Mouse (Mus musculus) olfactory bulb, adult 2 months (tissue): ENCODE measurements around the gene Zdhhc17. TPM values are rescaled to one million over a fixed set of nuclear protein-coding genes. Genes with fewer than 3 reads are reported as not detected.

Experiments
- H3K27ac ChIP-seq: fragments of 200-500 bp; 2 replicates; pipeline ENCODE4 v1.5.1; 2012; ENCODE audit warnings: low read depth, low read length; ENCODE audit not compliant: insufficient read depth
- H3K4me1 ChIP-seq: fragments of 200-500 bp; 2 replicates; pipeline ENCODE4 v1.6.1; 2012; ENCODE audit warnings: low read length; ENCODE audit not compliant: control insufficient read depth, insufficient read depth
- H3K4me3 ChIP-seq: fragments of 200-500 bp; 2 replicates; pipeline ENCODE4 v1.5.1; 2012; ENCODE audit warnings: mild to moderate bottlenecking, low read depth, low read length, moderate library complexity; ENCODE audit not compliant: insufficient read depth
- CTCF ChIP-seq: fragments of 200-500 bp; IDR thresholded peaks from 2 replicates; pipeline ENCODE4 v1.5.1; 2012; ENCODE audit warnings: low read depth, mild to moderate bottlenecking, low read length, moderate library complexity; ENCODE audit not compliant: insufficient read depth
- POLR2A ChIP-seq: fragments of 200-500 bp; IDR thresholded peaks from 2 replicates; pipeline ENCODE4 v1.6.1; 2012; ENCODE audit warnings: mild to moderate bottlenecking, low read depth, low read length, moderate library complexity; ENCODE audit not compliant: insufficient read depth
- WGBS: fragments of 180-500 bp; shearing (Covaris S2); methylation state at CpG from one replicate; pipeline ENCODE4 v1.1.7; 2018; 5-methylcytosine and 5-hydroxymethylcytosine counted together
- polyA plus RNA-seq: library from polyadenylated mRNA; stranded (reverse); fragments of >200 nt; gene quantifications from 2 replicates; pipeline ENCODE4 v1.2.4, GENCODE M21; 2012; ENCODE audit warnings: low replicate concordance; ENCODE audit not compliant: missing spikeins, insufficient read depth, insufficient read length

Zdhhc17 gene
- polyA plus RNA-seq, 1 experiment: 189 TPM

GRCm38 (mm10) chr10:111010480-111011225, 713 bp upstream of the Zdhhc17 start:
- H3K4me1 ChIP-seq: peaks cover 4% of the 10 kb centered on the region
- peak overlapping the region; percentile 99 for H3K27ac ChIP-seq
- H3K4me3 ChIP-seq: peak overlapping the region; percentile 97
- under 1% methylated on average over 19 of the region's 19 CpGs for WGBS
- TF ChIP-seq CTCF (no peak), POLR2A (no peak)

- H3K4me1 ChIP-seq: peaks cover 4% of the 10 kb centered on the region; the same call in 1 of the 2 replicates
- WGBS: under 1% methylated on average over 28 of the region's 28 CpGs
- peak overlapping the region; percentile 97 for H3K4me3 ChIP-seq
- H3K27ac ChIP-seq: peak overlapping the region; percentile 99
- no peak for TF ChIP-seq POLR2A
- TF ChIP-seq CTCF: no peak
Observed at GRCm38 (mm10) chr10:111009113-111009640, 763 bp downstream of the Zdhhc17 start.

- Histone ChIP-seq H3K4me3 (no peak overlapping the region), H3K4me1 (peaks cover 4% of the 10 kb centered on the region; the same call in 1 of the 2 replicates), H3K27ac (no peak overlapping the region)
- TF ChIP-seq CTCF: no peak
- no peak for TF ChIP-seq POLR2A
- WGBS: 45% methylated on average over 4 of the region's 4 CpGs
Observed at GRCm38 (mm10) chr10:111007687-111008086, 2.3 kb downstream of the Zdhhc17 start.

- Histone ChIP-seq H3K4me3 (no peak overlapping the region), H3K27ac (no peak overlapping the region), H3K4me1 (peaks cover 4% of the 10 kb centered on the region; the same call in 1 of the 2 replicates)
- WGBS: 54% methylated on average over 14 of the region's 14 CpGs
- TF ChIP-seq CTCF (no peak), POLR2A (no peak)
Observed at GRCm38 (mm10) chr10:111005611-111006488, 4.1 kb downstream of the Zdhhc17 start.

GRCm38 (mm10) chr10:111004220-111004619, 5.7 kb downstream of the Zdhhc17 start:
- Histone ChIP-seq H3K4me3 (no peak overlapping the region), H3K27ac (no peak overlapping the region), H3K4me1 (peaks cover 6% of the 10 kb centered on the region)
- WGBS: 86% methylated on average over 6 of the region's 6 CpGs
- TF ChIP-seq CTCF (no peak), POLR2A (no peak)

- no peak overlapping the region for H3K4me3 ChIP-seq
- no peak overlapping the region for H3K27ac ChIP-seq
- H3K4me1 ChIP-seq: peaks cover 9% of the 10 kb centered on the region
- WGBS: 67% methylated on average over 5 of the region's 5 CpGs
- TF ChIP-seq CTCF (no peak), POLR2A (no peak)
Observed at GRCm38 (mm10) chr10:110999201-110999600, 10.7 kb downstream of the Zdhhc17 start.

- TF ChIP-seq POLR2A: no peak
- no peak for TF ChIP-seq CTCF
- Histone ChIP-seq H3K4me1 (peaks cover 13% of the 10 kb centered on the region), H3K4me3 (no peak overlapping the region), H3K27ac (no peak overlapping the region)
- WGBS: 74% methylated on average over 6 of the region's 6 CpGs
Observed at GRCm38 (mm10) chr10:110997180-110997579, 12.8 kb downstream of the Zdhhc17 start.

- peaks cover 16% of the 10 kb centered on the region for H3K4me1 ChIP-seq
- 72% methylated on average over 5 of the region's 5 CpGs for WGBS
Observed at GRCm38 (mm10) chr10:110994761-110995160, 15.2 kb downstream of the Zdhhc17 start.

GRCm38 (mm10) chr10:110993249-110993648, 16.7 kb downstream of the Zdhhc17 start:
- H3K27ac ChIP-seq: no peak overlapping the region

More at GRCm38 (mm10) chr10:110994761-110995160, 15.2 kb downstream of the Zdhhc17 start:
- no peak for TF ChIP-seq CTCF
- TF ChIP-seq POLR2A: no peak
- no peak overlapping the region for H3K4me3 ChIP-seq
- no peak overlapping the region for H3K27ac ChIP-seq

More at GRCm38 (mm10) chr10:110993249-110993648, 16.7 kb downstream of the Zdhhc17 start:
- TF ChIP-seq POLR2A (no peak), CTCF (no peak)
- no peak overlapping the region for H3K4me3 ChIP-seq
- 22% methylated on average over 5 of the region's 5 CpGs for WGBS
- peaks cover 12% of the 10 kb centered on the region for H3K4me1 ChIP-seq
